Comparison of ENCODE assay signal across 7 mouse cellular contexts in the genomic region with DNA sequence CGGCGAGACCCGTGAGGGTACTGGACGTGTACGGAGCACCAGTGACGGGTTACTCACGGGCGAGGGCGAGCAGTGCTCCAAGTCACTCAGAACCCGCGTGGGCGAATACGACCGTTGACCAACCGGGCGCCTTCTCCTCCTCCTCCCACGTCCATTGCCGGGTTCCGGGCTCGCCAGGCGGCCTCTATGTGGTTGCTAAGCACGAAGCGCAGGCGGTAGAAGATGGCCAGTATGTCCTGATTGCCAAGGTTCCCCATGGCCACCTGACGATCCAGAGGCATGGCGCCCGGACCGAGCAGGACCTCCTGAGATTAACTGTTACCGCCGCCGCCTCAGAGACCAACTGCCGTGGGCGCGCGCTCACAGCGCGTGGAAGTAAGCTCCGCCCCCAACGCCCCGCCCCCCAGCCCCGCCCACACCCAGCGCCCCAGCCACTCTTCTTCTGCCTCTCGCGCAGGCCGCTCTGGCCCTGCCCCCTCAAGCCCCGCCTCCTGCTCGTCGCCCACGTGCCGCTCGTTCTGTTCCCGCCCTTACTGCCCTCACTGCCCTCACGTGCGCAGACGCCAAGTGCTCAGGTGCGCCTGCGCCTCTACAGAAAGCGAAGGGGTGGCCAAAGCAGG. TPM values are rescaled to one million over a fixed set of nuclear protein-coding genes. Genes with fewer than 3 reads are reported as not detected.
DNase-seq lines count a peak whose midpoint lies in the region; ATAC-seq and TF ChIP-seq lines count a peak whose summit lies in the region.

No protein-coding gene starts in this region.

- ATAC-seq in limb, embryonic 14.5 days (ENCODE audit: low FRiP score, low read depth) = peak; percentile 83
- peak; percentile 93 for ATAC-seq in midbrain, embryonic 15.5 days (replicated peaks)

- WGBS in embryonic facial prominence, embryonic 10.5 days = 27% methylated on average over 58 of the region's 58 CpGs
- WGBS in heart, adult 2 months = 10% methylated on average over 57 of the region's 58 CpGs
- WGBS in limb, embryonic 14.5 days = 24% methylated on average over 50 of the region's 58 CpGs
- 27% methylated on average over 58 of the region's 58 CpGs for WGBS in midbrain, embryonic 15.5 days
- WGBS in spleen, adult 2 months = 27% methylated on average over 55 of the region's 58 CpGs

- TF ChIP-seq EP300 in heart, adult 2 months (IDR thresholded peaks at IDR 0.05; ENCODE audit: insufficient read depth, low read depth, low read length) = no peak

- peak overlapping the region; percentile 50 for H3K4me3 ChIP-seq in embryonic facial prominence, embryonic 10.5 days
- peak overlapping the region; percentile 35 for H3K4me3 ChIP-seq in heart, adult 2 months
- H3K4me3 ChIP-seq in limb, embryonic 14.5 days (replicated peaks; ENCODE audit: low read length) = peak overlapping the region; percentile 35
- H3K4me3 ChIP-seq in midbrain, embryonic 15.5 days = peak overlapping the region; percentile 45
- peak overlapping the region; percentile 63 for H3K4me3 ChIP-seq in spleen, adult 2 months (ENCODE audit: extremely low read depth, insufficient read depth, insufficient read length)

- no peak overlapping the region for H3K27ac ChIP-seq in embryonic facial prominence, embryonic 10.5 days (replicated peaks)
- no peak overlapping the region for H3K27ac ChIP-seq in heart, adult 2 months
- no peak overlapping the region for H3K27ac ChIP-seq in limb, embryonic 14.5 days (replicated peaks; ENCODE audit: low read depth, low read length)
- H3K27ac ChIP-seq in midbrain, embryonic 15.5 days = no peak overlapping the region
- no peak overlapping the region for H3K27ac ChIP-seq in spleen, adult 2 months (ENCODE audit: insufficient read depth, low read length)

- TF ChIP-seq POLR2A in heart, adult 2 months (IDR thresholded peaks at IDR 0.05; ENCODE audit: insufficient read depth, low read depth, low read length) = no peak
- no peak for TF ChIP-seq POLR2A in limb, embryonic 14.5 days (IDR thresholded peaks at IDR 0.05; ENCODE audit: borderline replicate concordance, extremely low read depth, insufficient read depth, insufficient read length)
- TF ChIP-seq POLR2A in spleen, adult 2 months (IDR thresholded peaks at IDR 0.05; ENCODE audit: low read depth, low read length) = no peak

- no peaks in the 10 kb centered on the region for H3K79me2 ChIP-seq in heart, adult 2 months (replicated peaks; ENCODE audit: control insufficient read depth, insufficient read depth, low read length)

- intact Hi-C loops in heart, adult 2 months (cut with DNase I) = no loop called here

- H3K27me3 ChIP-seq in embryonic facial prominence, embryonic 10.5 days (replicated peaks; ENCODE audit: low read depth, poor library complexity, severe bottlenecking) = peaks cover 20% of the 10 kb centered on the region
- 0 out of 2 replicates have a peak, but pooled peaks cover 1% of the 10 kb centered on the region for H3K27me3 ChIP-seq in heart, adult 2 months (ENCODE audit: control insufficient read depth, insufficient read depth, low read length)
- H3K27me3 ChIP-seq in limb, embryonic 14.5 days (ENCODE audit: control insufficient read depth, insufficient read depth, low read length) = no peaks in the 10 kb centered on the region; the same call in 1 of the 2 replicates
- H3K27me3 ChIP-seq in midbrain, embryonic 15.5 days (replicated peaks) = no peaks in the 10 kb centered on the region
- no peaks in the 10 kb centered on the region; the same call in 1 of the 2 replicates for H3K27me3 ChIP-seq in spleen, adult 2 months (ENCODE audit: control insufficient read depth, insufficient read depth, low read length)

- no peaks in the 10 kb centered on the region for H3K36me3 ChIP-seq in embryonic facial prominence, embryonic 10.5 days (replicated peaks)
- H3K36me3 ChIP-seq in heart, adult 2 months (ENCODE audit: control insufficient read depth, insufficient read depth, low read length) = no peaks in the 10 kb centered on the region
- no peaks in the 10 kb centered on the region for H3K36me3 ChIP-seq in limb, embryonic 14.5 days (ENCODE audit: control insufficient read depth, insufficient read depth, low read length)
- H3K36me3 ChIP-seq in midbrain, embryonic 15.5 days (replicated peaks) = no peaks in the 10 kb centered on the region
- H3K36me3 ChIP-seq in spleen, adult 2 months (ENCODE audit: control insufficient read depth, insufficient read depth, low read length) = no peaks in the 10 kb centered on the region

- peak overlapping the region; percentile 46; the same call in 1 of the 2 replicates for H3K9ac ChIP-seq in heart, adult 2 months (ENCODE audit: low read depth, low read length)
- H3K9ac ChIP-seq in limb, embryonic 14.5 days (ENCODE audit: low read depth, low read length, severe bottlenecking) = no peak overlapping the region
- peak overlapping the region; percentile 27; the same call in 1 of the 2 replicates for H3K9ac ChIP-seq in midbrain, embryonic 15.5 days

- H3K9me3 ChIP-seq in embryonic facial prominence, embryonic 10.5 days = peaks cover 8% of the 10 kb centered on the region; the same call in 1 of the 2 replicates
- no peaks in the 10 kb centered on the region for H3K9me3 ChIP-seq in limb, embryonic 14.5 days (ENCODE audit: control insufficient read depth, low read length)
- H3K9me3 ChIP-seq in midbrain, embryonic 15.5 days = no peaks in the 10 kb centered on the region

- DNase-seq in adrenal gland, postnatal 4 days (ENCODE audit: low spot score in 2 of 2) = peak; percentile 45 to 55
- DNase-seq in embryonic facial prominence, embryonic 10.5 days (ENCODE audit: low spot score) = peak; percentile 79
- DNase-seq in heart, adult 2 months = peak; percentile 74 to 77
- DNase-seq in kidney, adult 18-20 months = peak; percentile 83
- DNase-seq in limb, embryonic 14.5 days (ENCODE audit: low spot score) = peak; percentile 57
- DNase-seq in spleen, adult 2 months (ENCODE audit: low read depth in 1 of 2, low spot score in 2 of 2) = peak; percentile 63 to 69

- peak overlapping the region; percentile 61 for H3K4me2 ChIP-seq in limb, embryonic 14.5 days (replicated peaks; ENCODE audit: low read depth, low read length, severe bottlenecking)
- H3K4me2 ChIP-seq in midbrain, embryonic 15.5 days = peak overlapping the region; percentile 77

- TF ChIP-seq CTCF in heart, adult 2 months (IDR thresholded peaks at IDR 0.05) = no peak
- no peak for TF ChIP-seq CTCF in spleen, adult 2 months (IDR thresholded peaks at IDR 0.05; ENCODE audit: extremely low read depth, insufficient read depth, insufficient read length, insufficient replicate concordance)

- peaks cover 8% of the 10 kb centered on the region for H3K4me1 ChIP-seq in embryonic facial prominence, embryonic 10.5 days
- peaks cover 2% of the 10 kb centered on the region; the same call in 1 of the 2 replicates for H3K4me1 ChIP-seq in heart, adult 2 months (ENCODE audit: control insufficient read depth, insufficient read depth, low read length)
- H3K4me1 ChIP-seq in limb, embryonic 14.5 days (ENCODE audit: control insufficient read depth, insufficient read depth, low read length) = 0 out of 2 replicates have a peak, but pooled peaks cover 4% of the 10 kb centered on the region
- peaks cover 6% of the 10 kb centered on the region; the same call in 1 of the 2 replicates for H3K4me1 ChIP-seq in midbrain, embryonic 15.5 days
- 0 out of 2 replicates have a peak, but pooled peaks cover 3% of the 10 kb centered on the region for H3K4me1 ChIP-seq in spleen, adult 2 months (ENCODE audit: control insufficient read depth, insufficient read depth, insufficient read length)

RNA-seq across cellular contexts. Expression of gene Arfgap3, which starts 17.0 kb away (rescaled TPM):
- 10 to 100 TPM; 36.0 to 36.7 TPM for total RNA-seq in adrenal gland, postnatal 4 days (2021)
- 27.2 and 29.1 TPM in 2 replicates for polyA plus RNA-seq in embryonic facial prominence, embryonic 10.5 days (2016; fragmentation: Nextera tagmentation; extraction: Ambion mirVana)
- total RNA-seq in heart, adult 2 months (2021) = 1 to 10 TPM; 9.6 to 9.8 TPM
- polyA plus RNA-seq in heart, adult 2 months (2012; rRNA removed) = 12.2 and 13.1 TPM in 2 replicates
- polyA plus RNA-seq in limb, embryonic 14.5 days (2012; rRNA removed) = 51.4 and 66.6 TPM in 2 replicates
- polyA plus RNA-seq in limb, embryonic 14.5 days (2014; fragmentation: Nextera tagmentation; extraction: Ambion mirVana) = 51.7 and 54.8 TPM in 2 replicates
- 44.4 and 45.1 TPM in 2 replicates for polyA plus RNA-seq in midbrain, embryonic 15.5 days (2015; fragmentation: Nextera tagmentation; extraction: Ambion mirVana)
- 14.6 TPM in 2 replicates for polyA plus RNA-seq in spleen, adult 2 months (2012; rRNA removed)
